In the genomic region with DNA sequence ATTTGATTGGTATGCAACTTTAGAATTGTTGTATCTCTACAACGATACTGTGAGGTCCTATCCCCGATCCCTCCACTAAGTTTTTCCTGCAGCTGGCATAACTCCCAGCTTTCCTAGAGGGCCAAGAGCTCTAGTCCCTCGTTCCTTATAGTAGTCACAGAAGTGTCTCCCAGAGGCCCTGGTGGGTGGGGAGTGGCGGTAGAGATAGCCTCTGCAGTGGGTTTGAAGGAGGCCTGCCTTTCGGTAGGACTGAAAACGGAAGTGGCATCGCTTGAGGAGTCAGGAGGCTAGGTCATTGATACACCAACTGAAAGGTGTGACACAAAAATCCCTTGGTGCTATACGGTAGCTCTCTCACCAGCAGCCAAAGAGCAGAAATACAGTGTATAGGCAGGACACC, we compare ENCODE assay signal across 9 mouse cellular contexts. TPM values are rescaled to one million over a fixed set of nuclear protein-coding genes. Genes with fewer than 3 reads are reported as not detected.
DNase-seq lines count a peak whose midpoint lies in the region; ATAC-seq and TF ChIP-seq lines count a peak whose summit lies in the region.
"Had no signal": no experiment of that assay in that cellular context is flagged by ENCODE, and none has a peak within 500 bp of the region (broad histone marks: within the 10 kb centered on the region; RNA-seq: fewer than 3 reads in every experiment).

No protein-coding gene starts in this region.

- 56% methylated on average over 8 of the region's 8 CpGs for WGBS in hindbrain, embryonic 10.5 days
- 59% methylated on average over 8 of the region's 8 CpGs for WGBS in midbrain, embryonic 11.5 days

- H3K79me2 ChIP-seq in CH12.LX (replicated peaks; ENCODE audit: control insufficient read depth, extremely low read depth, insufficient read depth, poor library complexity, severe bottlenecking) = peaks cover 8% of the 10 kb centered on the region; the same call in 1 of the 2 replicates

- dilution Hi-C loops in CH12.LX (cut with MboI; ENCODE audit: extremely low pct_ligation_motif_present, extremely low pct_unique_long_range_greater_than_20kb, low sequenced_read_pairs) = no loop called here

- no peak for TF ChIP-seq CTCF in CH12.LX (conservative IDR thresholded peaks at IDR 0.05 in 1 of 2, IDR thresholded peaks at IDR 0.05 in 1 of 2; ENCODE audit: low read depth in 2 of 2, low read length in 2 of 2)

- no peak for TF ChIP-seq POLR2A in CH12.LX (IDR thresholded peaks at IDR 0.05; ENCODE audit: low read depth, low read length)

- H3K9me3 ChIP-seq in CH12.LX (replicated peaks; ENCODE audit: low read length) = no peaks in the 10 kb centered on the region
- no peaks in the 10 kb centered on the region for H3K9me3 ChIP-seq in hindbrain, embryonic 10.5 days
- no peaks in the 10 kb centered on the region for H3K9me3 ChIP-seq in midbrain, embryonic 11.5 days (ENCODE audit: control insufficient read depth, low read length)

- H3K36me3 ChIP-seq in CH12.LX (replicated peaks in 1 of 2; ENCODE audit: control insufficient read depth in 1 of 2, insufficient read depth in 1 of 2, low read length in 1 of 2) = no peaks in the 10 kb centered on the region
- no peaks in the 10 kb centered on the region for H3K36me3 ChIP-seq in hindbrain, embryonic 10.5 days
- no peaks in the 10 kb centered on the region for H3K36me3 ChIP-seq in midbrain, embryonic 11.5 days (ENCODE audit: control insufficient read depth, insufficient read depth, low read length)

- TF ChIP-seq RAD21 in CH12.LX (IDR thresholded peaks at IDR 0.05; ENCODE audit: low read depth, low read length) = no peak

- H3K27me3 ChIP-seq in CH12.LX (replicated peaks) = peaks cover 1% of the 10 kb centered on the region
- H3K27me3 ChIP-seq in hindbrain, embryonic 10.5 days (ENCODE audit: insufficient read depth, poor library complexity, severe bottlenecking) = peaks cover 20% of the 10 kb centered on the region
- 0 out of 2 replicates have a peak, but pooled peaks cover 2% of the 10 kb centered on the region for H3K27me3 ChIP-seq in midbrain, embryonic 11.5 days (ENCODE audit: control insufficient read depth, insufficient read depth, low read length)
- H3K27me3 ChIP-seq: Patski had no signal

- in situ Hi-C loops in CH12.LX (cut with MboI; ENCODE audit: low pct_ligation_motif_present, low pct_unique_long_range_greater_than_20kb, low sequenced_read_pairs) = loop anchor here (5.0 to 10.0 kb wide), 3 partner anchors 67 to 126 kb away; no protein-coding TSS in a partner anchor

- intact Hi-C loops in heart, postnatal 14 days (cut with DNase I) = loop anchor here (5.0 kb wide), 4 partner anchors 36 to 126 kb away; no protein-coding TSS in a partner anchor

- H3K4me2 ChIP-seq in CH12.LX (ENCODE audit: insufficient read depth, low read depth, poor library complexity, severe bottlenecking) = peak overlapping the region; percentile 77
- H3K4me2 ChIP-seq in midbrain, embryonic 11.5 days = peak overlapping the region; percentile 92

- H3K4me3 ChIP-seq in CH12.LX (replicated peaks in 1 of 3; ENCODE audit: low read depth in 2 of 3, low read length in 2 of 3, poor library complexity in 1 of 3) = peak overlapping the region; percentile 49 to 83 (median 55)
- H3K4me3 ChIP-seq in hindbrain, embryonic 10.5 days = peak overlapping the region; percentile 74
- peak overlapping the region; percentile 72 for H3K4me3 ChIP-seq in midbrain, embryonic 11.5 days (ENCODE audit: low read depth, low read length)

- H3K4me1 ChIP-seq in CH12.LX (ENCODE audit: control insufficient read depth in 1 of 2, insufficient read depth in 2 of 2) = peaks cover 8 to 45% of the 10 kb centered on the region in 2 experiments; a peak in 3 of 4 replicates
- H3K4me1 ChIP-seq in hindbrain, embryonic 10.5 days (replicated peaks) = peaks cover 34% of the 10 kb centered on the region
- peaks cover 11% of the 10 kb centered on the region for H3K4me1 ChIP-seq in midbrain, embryonic 11.5 days (ENCODE audit: control insufficient read depth, insufficient read depth, low read length)

- ATAC-seq in midbrain, embryonic 11.5 days (ENCODE audit: low FRiP score) = no peak

- no peak for TF ChIP-seq EP300 in CH12.LX (IDR thresholded peaks at IDR 0.05; ENCODE audit: low read length)

- DNase-seq in heart, adult 11 months = peak; percentile 94
- DNase-seq in heart, postnatal 14 days = no peak
- peak; percentile 62 for DNase-seq in CH12.LX (ENCODE audit: extremely low read depth)
- DNase-seq in hindbrain, embryonic 10.5 days (ENCODE audit: low spot score) = no peak
- no peak for DNase-seq in midbrain, embryonic 11.5 days (ENCODE audit: low spot score, missing footprints)
- no peak for DNase-seq in right cerebral cortex, postnatal 4 days
- no peak for DNase-seq in left cerebral cortex, adult 11 months (ENCODE audit: low spot score)
- DNase-seq in urinary bladder, adult 2 months (ENCODE audit: low spot score) = no peak

- no peak overlapping the region for H3K27ac ChIP-seq in CH12.LX (ENCODE audit: insufficient read depth, low read depth)
- H3K27ac ChIP-seq in hindbrain, embryonic 10.5 days = no peak overlapping the region
- H3K27ac ChIP-seq in midbrain, embryonic 11.5 days (ENCODE audit: low read depth, low read length) = no peak overlapping the region

- peak overlapping the region; percentile 1; the same call in 1 of the 2 replicates for H3K9ac ChIP-seq in CH12.LX (ENCODE audit: insufficient read depth, low read depth)
- H3K9ac ChIP-seq in midbrain, embryonic 11.5 days (ENCODE audit: low read length) = peak overlapping the region; percentile 43; the same call in 1 of the 2 replicates

TF ChIP-seq in CH12.LX, 34 proteins besides CTCF, POLR2A, EP300 and RAD21:
- TF ChIP-seq ZKSCAN1 (IDR thresholded peaks at IDR 0.05; ENCODE audit: borderline replicate concordance, low read depth, low read length) = no peak
- peak; percentile 59 for TF ChIP-seq ELF1 (IDR thresholded peaks at IDR 0.05; ENCODE audit: low read depth, low read length)
- no peak for TF ChIP-seq TCF12 (IDR thresholded peaks at IDR 0.05; ENCODE audit: low read depth, low read length)

RNA-seq across cellular contexts. Expression of a gene that starts 0.8 kb away (rescaled TPM):
- total RNA-seq in heart, postnatal 14 days (2021) = 10 to 100 TPM; 22.2 to 22.6 TPM
- total RNA-seq in CH12.LX (2012; rRNA removed) (20.0 and 28.5 TPM in 2 replicates), CH12.LX (2014; rRNA removed) (13.6 TPM in 2 replicates)
- 12.8 and 13.7 TPM in 2 replicates for polyA plus RNA-seq in CH12.LX (2012; ENCODE audit: insufficient read length, low read depth)
- polyA plus RNA-seq in hindbrain, embryonic 10.5 days (2016; fragmentation: Nextera tagmentation; extraction: Ambion mirVana) = 28.8 and 31.8 TPM in 2 replicates
- polyA plus RNA-seq in midbrain, embryonic 11.5 days (2014; fragmentation: Nextera tagmentation; extraction: Ambion mirVana) = 19.8 and 20.7 TPM in 2 replicates
- polyA plus RNA-seq in urinary bladder, adult 2 months (2012; rRNA removed) = 49.5 and 51.4 TPM in 2 replicates

RNA-seq across cellular contexts. Expression of a gene that starts 27.5 kb away (rescaled TPM):
- total RNA-seq in heart, postnatal 14 days (2021) = not detected
- total RNA-seq in CH12.LX (2012; rRNA removed) (not detected in 2 replicates), CH12.LX (2014; rRNA removed) (not detected in 2 replicates)
- not detected in 2 replicates for polyA plus RNA-seq in CH12.LX (2012; ENCODE audit: insufficient read length, low read depth)
- 0.90 and 2.5 TPM in 2 replicates for polyA plus RNA-seq in hindbrain, embryonic 10.5 days (2016; fragmentation: Nextera tagmentation; extraction: Ambion mirVana)
- 0.90 and 1.5 TPM in 2 replicates for polyA plus RNA-seq in midbrain, embryonic 11.5 days (2014; fragmentation: Nextera tagmentation; extraction: Ambion mirVana)
- 0.11 and 0.27 TPM in 2 replicates for polyA plus RNA-seq in urinary bladder, adult 2 months (2012; rRNA removed)
- polyA plus RNA-seq: Patski had no signal

Comparison
In these comparisons a context has a peak if more than half of its experiments do, and no peak if none do; other contexts are left out.
1. DNase-seq: peak in heart, adult 11 months (single experiment) and CH12.LX (single experiment); none in heart, postnatal 14 days (0 of 2), hindbrain, embryonic 10.5 days (single experiment), midbrain, embryonic 11.5 days (single experiment), right cerebral cortex, postnatal 4 days (single experiment), left cerebral cortex, adult 11 months (single experiment) and urinary bladder, adult 2 months (single experiment).
2. Peak in every context shown above with its lines, with median percentiles within 50 percentile points of each other: H3K4me3 ChIP-seq.